ENCODE assay signal across 8 mouse cellular contexts in the genomic region with DNA sequence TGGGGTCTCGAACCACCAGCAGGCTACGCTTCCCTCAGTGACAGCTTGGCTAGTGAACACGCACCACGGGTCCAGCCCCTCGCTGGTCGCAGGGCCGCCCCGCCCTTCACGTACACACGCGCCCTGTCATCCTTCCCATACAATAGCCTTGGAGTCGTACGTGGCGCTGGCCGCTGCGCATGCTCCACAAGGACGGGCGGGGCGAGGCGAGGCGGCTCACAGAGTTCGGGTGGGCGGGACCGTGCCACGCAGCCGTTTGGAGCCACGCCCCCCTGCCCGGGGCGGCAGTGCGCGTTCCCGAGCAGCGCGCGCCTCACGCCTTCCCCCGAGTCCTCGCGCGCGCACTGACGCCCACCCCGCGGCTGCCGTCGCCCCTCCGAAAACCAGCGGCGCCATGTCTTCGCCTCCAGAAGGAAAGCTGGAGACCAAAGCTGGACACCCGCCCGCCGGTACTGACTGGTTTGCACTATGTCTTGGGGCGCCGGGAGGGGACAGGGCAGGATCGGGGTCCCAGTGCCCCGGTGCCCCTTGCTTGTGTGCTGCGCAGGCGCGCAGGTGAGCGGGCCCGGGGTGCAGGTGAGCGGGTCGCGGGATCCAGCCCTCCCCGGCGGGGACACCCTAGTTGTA. TPM values are rescaled to one million over a fixed set of nuclear protein-coding genes. Genes with fewer than 3 reads are reported as not detected.
A peak's percentile ranks its signal among the peaks of the same experiment; 100 is the strongest.
DNase-seq lines count a peak whose midpoint lies in the region; ATAC-seq and TF ChIP-seq lines count a peak whose summit lies in the region.

Gene Dap (plus strand): TSS at position 180 of the 627 bp plus-strand sequence.

- no peak within 1 kb of the TSS for H3K27ac ChIP-seq in forebrain, embryonic 12.5 days
- H3K27ac ChIP-seq in heart, postnatal 0 days (ENCODE audit: low read depth) = peak within 1 kb of the TSS; percentile 89
- peak within 1 kb of the TSS; percentile 67 for H3K27ac ChIP-seq in liver, embryonic 16.5 days (ENCODE audit: low read length)
- H3K27ac ChIP-seq in neural tube, embryonic 13.5 days (replicated peaks) = peak within 1 kb of the TSS; percentile 83
- H3K27ac ChIP-seq in testis, adult 2 months (ENCODE audit: control insufficient read depth, insufficient read depth, low read depth, low read length) = peak within 1 kb of the TSS; percentile 67

- no peaks in the 10 kb centered on the region for H3K9me3 ChIP-seq in forebrain, embryonic 12.5 days
- H3K9me3 ChIP-seq in heart, postnatal 0 days (replicated peaks; ENCODE audit: control insufficient read depth, low read length) = no peaks in the 10 kb centered on the region
- H3K9me3 ChIP-seq in liver, embryonic 16.5 days (replicated peaks; ENCODE audit: control insufficient read depth, low read length) = no peaks in the 10 kb centered on the region
- no peaks in the 10 kb centered on the region for H3K9me3 ChIP-seq in neural tube, embryonic 13.5 days

- no peak for TF ChIP-seq EP300 in heart, postnatal 0 days (IDR thresholded peaks at IDR 0.05; ENCODE audit: low read depth)

- H3K36me3 ChIP-seq in forebrain, embryonic 12.5 days (replicated peaks) = no peaks in the 10 kb centered on the region
- no peaks in the 10 kb centered on the region for H3K36me3 ChIP-seq in heart, postnatal 0 days (replicated peaks; ENCODE audit: control insufficient read depth, insufficient read depth, low read length)
- no peaks in the 10 kb centered on the region for H3K36me3 ChIP-seq in liver, embryonic 16.5 days (ENCODE audit: control insufficient read depth, insufficient read depth)
- H3K36me3 ChIP-seq in neural tube, embryonic 13.5 days = no peaks in the 10 kb centered on the region
- H3K36me3 ChIP-seq in testis, adult 2 months (ENCODE audit: control insufficient read depth, insufficient read depth, low read length) = no peaks in the 10 kb centered on the region

- TF ChIP-seq CTCF in heart, postnatal 0 days (IDR thresholded peaks at IDR 0.05; ENCODE audit: low read depth) = no peak
- TF ChIP-seq CTCF in testis, adult 2 months (IDR thresholded peaks at IDR 0.05; ENCODE audit: control insufficient read depth, insufficient read depth, insufficient replicate concordance, low read depth, low read length) = no peak; the same call in 1 of the 2 replicates

- peak; percentile 99 for ATAC-seq in forebrain, embryonic 12.5 days (ENCODE audit: low FRiP score)
- ATAC-seq in heart, postnatal 0 days (ENCODE audit: insufficient read depth, low read depth) = peak; percentile 99
- ATAC-seq in liver, embryonic 16.5 days (ENCODE audit: low read depth) = peak; percentile 97
- ATAC-seq in neural tube, embryonic 13.5 days (ENCODE audit: low read depth) = peak; percentile 98

- H3K4me2 ChIP-seq in forebrain, embryonic 12.5 days = peak within 1 kb of the TSS; percentile 62
- H3K4me2 ChIP-seq in heart, postnatal 0 days (ENCODE audit: low read depth, low read length) = peak within 1 kb of the TSS; percentile 92
- peak within 1 kb of the TSS; percentile 91 for H3K4me2 ChIP-seq in liver, embryonic 16.5 days (ENCODE audit: low read depth, low read length)
- H3K4me2 ChIP-seq in neural tube, embryonic 13.5 days = peak within 1 kb of the TSS; percentile 73

- TF ChIP-seq POLR2A in testis, adult 2 months (IDR thresholded peaks at IDR 0.05; ENCODE audit: control insufficient read depth, low read depth, low read length) = peak; percentile 56

- under 1% methylated on average over 66 of the region's 67 CpGs for WGBS in forebrain, embryonic 12.5 days
- under 1% methylated on average over 65 of the region's 67 CpGs for WGBS in heart, postnatal 0 days
- whole genome bisulfite sequencing in liver, embryonic 16.5 days (ENCODE audit: insufficient replicate concordance) = under 1% methylated on average over 64 of the region's 67 CpGs
- WGBS in neural tube, embryonic 13.5 days = under 1% methylated on average over 65 of the region's 67 CpGs

- peak within 1 kb of the TSS; percentile 55 for H3K4me3 ChIP-seq in forebrain, embryonic 12.5 days (replicated peaks)
- peak within 1 kb of the TSS; percentile 90 for H3K4me3 ChIP-seq in heart, postnatal 0 days (ENCODE audit: low read depth, low read length)
- H3K4me3 ChIP-seq in liver, embryonic 16.5 days (ENCODE audit: low read depth, low read length) = peak within 1 kb of the TSS; percentile 84
- H3K4me3 ChIP-seq in neural tube, embryonic 13.5 days = peak within 1 kb of the TSS; percentile 82
- peak within 1 kb of the TSS; percentile 86 for H3K4me3 ChIP-seq in testis, adult 2 months (ENCODE audit: control insufficient read depth, low read depth, low read length)

- peaks cover 14% of the 10 kb centered on the region; the same call in 1 of the 2 replicates for H3K4me1 ChIP-seq in forebrain, embryonic 12.5 days
- peaks cover 12% of the 10 kb centered on the region; the same call in 1 of the 2 replicates for H3K4me1 ChIP-seq in heart, postnatal 0 days (ENCODE audit: control insufficient read depth, insufficient read depth)
- H3K4me1 ChIP-seq in liver, embryonic 16.5 days (ENCODE audit: control insufficient read depth, low read depth, low read length) = peaks cover 6% of the 10 kb centered on the region
- peaks cover 21% of the 10 kb centered on the region for H3K4me1 ChIP-seq in neural tube, embryonic 13.5 days (replicated peaks)
- peaks cover 17% of the 10 kb centered on the region for H3K4me1 ChIP-seq in testis, adult 2 months (ENCODE audit: control insufficient read depth, insufficient read depth, low read length)

- DNase-seq in CD8-positive naive resting alpha-beta T cell, adult 2 months (ENCODE audit: low read depth in 2 of 2, low spot score in 2 of 2) = peak; percentile 83 to 84
- DNase-seq in c-Kit-positive CD71-positive TER-119-positive erythroid progenitor cells, embryonic 14.5 days (ENCODE audit: low spot score) = peak; percentile 91
- peak; percentile 97 for DNase-seq in heart, postnatal 0 days (ENCODE audit: low spot score)
- peak; percentile 99 for DNase-seq in kidney, postnatal 4 days

- no peaks in the 10 kb centered on the region for H3K27me3 ChIP-seq in forebrain, embryonic 12.5 days
- H3K27me3 ChIP-seq in heart, postnatal 0 days (ENCODE audit: control insufficient read depth, insufficient read depth, low read length) = no peaks in the 10 kb centered on the region
- no peaks in the 10 kb centered on the region for H3K27me3 ChIP-seq in liver, embryonic 16.5 days (ENCODE audit: control insufficient read depth, insufficient read depth, low read depth, low read length)
- no peaks in the 10 kb centered on the region for H3K27me3 ChIP-seq in neural tube, embryonic 13.5 days
- no peaks in the 10 kb centered on the region for H3K27me3 ChIP-seq in testis, adult 2 months (ENCODE audit: control insufficient read depth, insufficient read depth, low read length)

- H3K9ac ChIP-seq in forebrain, embryonic 12.5 days = peak within 1 kb of the TSS; percentile 63
- H3K9ac ChIP-seq in heart, postnatal 0 days (replicated peaks; ENCODE audit: low read depth, low read length) = peak within 1 kb of the TSS; percentile 92
- H3K9ac ChIP-seq in liver, embryonic 16.5 days (ENCODE audit: low read depth, low read length) = peak within 1 kb of the TSS; percentile 91
- H3K9ac ChIP-seq in neural tube, embryonic 13.5 days = peak within 1 kb of the TSS; percentile 91

RNA-seq across cellular contexts. Expression of gene Dap, which starts in this region (rescaled TPM):
- polyA plus RNA-seq in forebrain, embryonic 12.5 days (2016; fragmentation: Nextera tagmentation; extraction: Ambion mirVana) = 30.0 and 34.0 TPM in 2 replicates
- 36.8 and 162 TPM in 2 replicates for total RNA-seq in heart, postnatal 0 days (2014; rRNA removed; ENCODE audit: low replicate concordance)
- polyA plus RNA-seq in heart, postnatal 0 days (2015; fragmentation: Nextera tagmentation; extraction: Ambion mirVana) = 47.5 and 50.3 TPM in 2 replicates
- 48.4 and 54.2 TPM in 2 replicates for polyA plus RNA-seq in liver, embryonic 16.5 days (2015; fragmentation: Nextera tagmentation; extraction: Ambion mirVana)
- 33.4 and 34.7 TPM in 2 replicates for polyA plus RNA-seq in neural tube, embryonic 13.5 days (2015; fragmentation: Nextera tagmentation; extraction: Ambion mirVana)
- 53.3 and 102 TPM in 2 replicates for polyA plus RNA-seq in testis, adult 2 months (2012; rRNA removed)
